Mouse (Mus musculus): Measurements from ENCODE around the gene Mfsd2b.

- TF ChIP-seq GATA1 (IDR thresholded peaks at IDR 0.05; ENCODE audit: low read length) (no peak), TAL1 (IDR thresholded peaks at IDR 0.05; ENCODE audit: low read length) (no peak)
These were observed 4.9 kb upstream of the Mfsd2b start for GRCm38 (mm10) chr12:4879048-4879447.

Measured in erythroblast, embryonic 14.5 days (primary cell).